25 mouse cellular contexts compared by ENCODE assay signal in the genomic region with DNA sequence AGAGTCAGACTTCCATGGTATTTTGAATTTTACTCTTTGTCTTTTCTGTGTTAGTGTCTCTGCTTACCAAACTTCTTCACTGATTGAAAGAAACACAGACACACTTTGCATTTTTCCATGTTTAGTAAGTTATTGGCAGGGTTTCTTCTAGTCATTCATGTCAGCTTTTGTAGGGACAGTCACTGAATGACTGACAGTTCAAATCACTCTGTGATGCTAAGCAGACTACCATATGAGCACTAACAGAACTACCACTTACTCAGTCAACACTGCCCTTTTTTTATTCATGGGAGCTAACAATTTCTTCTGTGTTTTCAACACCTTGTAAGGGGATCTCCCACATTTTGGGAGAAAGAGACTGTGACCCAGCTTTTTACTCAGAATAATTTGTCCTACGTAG.
"Had no signal": no experiment of that assay in that cellular context is flagged by ENCODE, and none has a peak within 500 bp of the region (broad histone marks: within the 10 kb centered on the region; RNA-seq: fewer than 3 reads in every experiment).

No protein-coding gene starts in this region.

- H3K4me2 ChIP-seq: kidney, embryonic 15.5 days; limb, embryonic 12.5 days; limb, embryonic 15.5 days; liver, embryonic 11.5 days; lung, embryonic 14.5 days; midbrain, embryonic 12.5 days; midbrain, embryonic 15.5 days; neural tube, embryonic 12.5 days; neural tube, embryonic 15.5 days had no signal

- H3K4me1 ChIP-seq: kidney, embryonic 15.5 days; limb, embryonic 12.5 days; limb, embryonic 15.5 days; midbrain, embryonic 12.5 days; neural tube, embryonic 12.5 days; neural tube, embryonic 15.5 days had no signal

- H3K9me3 ChIP-seq: kidney, embryonic 15.5 days; limb, embryonic 12.5 days; limb, embryonic 15.5 days; midbrain, embryonic 12.5 days; midbrain, embryonic 15.5 days; neural tube, embryonic 12.5 days; neural tube, embryonic 15.5 days had no signal

- H3K4me3 ChIP-seq: kidney, embryonic 15.5 days; left cerebral cortex, adult 2 months; limb, embryonic 12.5 days; limb, embryonic 15.5 days; midbrain, embryonic 12.5 days; midbrain, embryonic 15.5 days; neural tube, embryonic 12.5 days; neural tube, embryonic 15.5 days had no signal

- H3K27ac ChIP-seq: kidney, embryonic 15.5 days; left cerebral cortex, adult 2 months; limb, embryonic 12.5 days; limb, embryonic 15.5 days; liver, embryonic 14.5 days; macrophage; midbrain, embryonic 12.5 days; midbrain, embryonic 15.5 days; neural tube, embryonic 12.5 days; neural tube, embryonic 15.5 days; stomach, postnatal 0 days had no signal

- ATAC-seq: liver, postnatal 0 days; lung, postnatal 0 days; midbrain, embryonic 15.5 days had no signal

- H3K27me3 ChIP-seq: kidney, embryonic 15.5 days; limb, embryonic 12.5 days; limb, embryonic 15.5 days; midbrain, embryonic 12.5 days; midbrain, embryonic 15.5 days; neural tube, embryonic 12.5 days; neural tube, embryonic 15.5 days had no signal

- DNase-seq: kidney, postnatal 10 days; kidney, postnatal 4 days; layer of hippocampus, adult 9-11 months; layer of hippocampus, postnatal 36 days; liver, postnatal 0 days; lung, embryonic 14.5 days; right cerebral cortex, adult 18-20 months; right cerebral cortex, postnatal 14 days; right cerebral cortex, postnatal 4 days; thymus, adult 2 months; thymus, postnatal 14 days; thymus, postnatal 4 days had no signal

- H3K36me3 ChIP-seq: kidney, embryonic 15.5 days; limb, embryonic 12.5 days; limb, embryonic 15.5 days; midbrain, embryonic 12.5 days; midbrain, embryonic 15.5 days; neural tube, embryonic 12.5 days; neural tube, embryonic 15.5 days had no signal

- H3K9ac ChIP-seq: kidney, embryonic 15.5 days; limb, embryonic 12.5 days; limb, embryonic 15.5 days; liver, embryonic 14.5 days; liver, postnatal 0 days; lung, embryonic 14.5 days; midbrain, embryonic 12.5 days; midbrain, embryonic 15.5 days; neural tube, embryonic 12.5 days; neural tube, embryonic 15.5 days had no signal
